8 mouse cellular contexts compared by ENCODE assay signal in the genomic region with DNA sequence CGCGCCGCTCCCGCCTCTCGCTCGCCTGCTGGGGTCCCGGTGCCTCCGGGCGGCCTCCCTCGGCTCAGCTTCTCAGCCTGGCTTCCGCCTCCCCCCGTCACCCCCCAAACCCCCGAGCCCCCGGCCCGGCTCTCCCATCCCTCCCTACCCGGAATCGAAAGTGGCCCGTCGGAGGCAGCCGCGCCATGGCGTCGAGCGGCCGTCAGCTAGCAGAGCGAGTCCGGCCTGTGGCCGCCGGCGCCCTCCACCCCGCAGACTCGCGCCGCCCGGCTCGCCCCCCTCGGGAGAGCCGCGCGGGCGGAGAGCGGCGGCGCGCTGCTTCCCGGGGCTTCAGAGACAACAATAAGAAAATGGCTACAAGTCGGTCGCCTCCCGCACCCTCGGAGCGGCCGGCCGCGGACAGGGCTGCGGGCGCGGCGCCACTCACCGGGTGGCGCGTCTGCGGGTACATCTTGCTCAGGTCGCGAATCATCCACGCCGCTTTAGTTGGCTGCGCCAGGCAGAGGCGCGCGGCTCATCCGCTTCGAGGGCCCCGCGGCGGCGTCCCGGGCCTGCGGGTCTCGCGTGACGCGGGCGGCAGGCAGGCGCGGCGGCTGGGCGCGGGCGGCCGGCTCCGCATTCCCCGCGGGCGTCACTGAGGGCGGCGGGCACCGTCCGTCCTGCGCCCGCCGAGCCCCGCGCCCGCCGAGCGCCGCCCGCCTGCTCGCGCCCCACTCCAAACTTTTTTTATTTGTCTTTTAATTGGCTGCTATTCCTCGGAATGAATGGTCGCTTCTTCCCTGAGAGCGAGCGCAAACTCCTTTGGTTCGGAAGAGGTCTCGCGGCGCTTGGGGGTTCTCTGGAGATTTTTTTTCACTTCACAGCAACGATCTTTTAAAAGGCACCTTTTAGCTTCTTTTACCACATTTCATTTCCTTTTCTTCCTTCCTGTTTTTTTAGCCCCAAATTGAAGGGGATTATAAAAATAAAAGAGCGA. TPM values are rescaled to one million over a fixed set of nuclear protein-coding genes. Genes with fewer than 3 reads are reported as not detected.
DNase-seq lines count a peak whose midpoint lies in the region; ATAC-seq lines count a peak whose summit lies in the region.

No protein-coding gene starts in this region.

- under 1% methylated on average over 111 of the region's 120 CpGs for WGBS in forebrain, embryonic 16.5 days
- under 1% methylated on average over 118 of the region's 120 CpGs for WGBS in hindbrain, embryonic 10.5 days

- peak overlapping the region; percentile 91 for H3K4me3 ChIP-seq in forebrain, embryonic 16.5 days (replicated peaks; ENCODE audit: low read length)
- peak overlapping the region; percentile 88 for H3K4me3 ChIP-seq in hindbrain, embryonic 10.5 days

- H3K27ac ChIP-seq in forebrain, embryonic 16.5 days (ENCODE audit: low read length) = peak overlapping the region; percentile 96
- peak overlapping the region; percentile 99 for H3K27ac ChIP-seq in hindbrain, embryonic 10.5 days

- H3K27me3 ChIP-seq in forebrain, embryonic 16.5 days (replicated peaks; ENCODE audit: control insufficient read depth, insufficient read depth, low read length) = peaks cover 4% of the 10 kb centered on the region; the same call in 1 of the 2 replicates
- H3K27me3 ChIP-seq in hindbrain, embryonic 10.5 days (ENCODE audit: insufficient read depth, poor library complexity, severe bottlenecking) = peaks cover 15% of the 10 kb centered on the region

- DNase-seq in Muller cell, postnatal 12 days (ENCODE audit: inconsistent ontology term) = peak; percentile 62
- DNase-seq in cerebellum, adult 11 months = peak; percentile 59
- DNase-seq in hindbrain, embryonic 10.5 days (ENCODE audit: low spot score) = peak; percentile 66
- peak; percentile 41 to 54 for DNase-seq in layer of hippocampus, postnatal 36 days
- peak; percentile 37 for DNase-seq in lung, postnatal 36 days
- peak; percentile 59 to 63 for DNase-seq in right cerebral cortex, postnatal 10 days (ENCODE audit: low spot score in 2 of 2)
- peak; percentile 48 for DNase-seq in yolk sac, embryonic 10.5 days (ENCODE audit: low spot score)

- peak overlapping the region; percentile 93 for H3K9ac ChIP-seq in forebrain, embryonic 16.5 days (replicated peaks; ENCODE audit: low read depth, low read length)

- H3K36me3 ChIP-seq in forebrain, embryonic 16.5 days (ENCODE audit: control insufficient read depth, insufficient read depth) = no peaks in the 10 kb centered on the region
- peaks cover 8% of the 10 kb centered on the region; the same call in 1 of the 2 replicates for H3K36me3 ChIP-seq in hindbrain, embryonic 10.5 days

- ATAC-seq in forebrain, embryonic 16.5 days = no peak

- H3K9me3 ChIP-seq in forebrain, embryonic 16.5 days (ENCODE audit: control insufficient read depth, low read length) = no peaks in the 10 kb centered on the region
- no peaks in the 10 kb centered on the region for H3K9me3 ChIP-seq in hindbrain, embryonic 10.5 days

- peak overlapping the region; percentile 58 for H3K4me2 ChIP-seq in forebrain, embryonic 16.5 days (ENCODE audit: low read length)

- H3K4me1 ChIP-seq in forebrain, embryonic 16.5 days (replicated peaks; ENCODE audit: control insufficient read depth, insufficient read depth, low read length) = peaks cover 26% of the 10 kb centered on the region
- H3K4me1 ChIP-seq in hindbrain, embryonic 10.5 days (replicated peaks) = peaks cover 59% of the 10 kb centered on the region

RNA-seq across cellular contexts. Expression of gene Tle4, which starts 0.6 kb away (rescaled TPM):
- polyA plus RNA-seq in forebrain, embryonic 16.5 days (2015; fragmentation: Nextera tagmentation; extraction: Ambion mirVana) = 39.8 and 40.9 TPM in 2 replicates
- polyA plus RNA-seq in hindbrain, embryonic 10.5 days (2016; fragmentation: Nextera tagmentation; extraction: Ambion mirVana) = 16.6 and 19.0 TPM in 2 replicates
- total RNA-seq in layer of hippocampus, postnatal 36 days (2021) = 10 to 100 TPM; 39.8 to 42.6 TPM
